Mouse (Mus musculus): Measurements from ENCODE around the gene Scgb3a1.

GRCm38 (mm10) chr11:49658791-49659469 lies 4.5 kb upstream of the Scgb3a1 start:
- TF ChIP-seq MAX (IDR thresholded peaks at IDR 0.05) = no peak
- TF ChIP-seq CTCF (IDR thresholded peaks at IDR 0.05; ENCODE audit: control insufficient read depth, insufficient read depth, insufficient read length) = no peak
- TF ChIP-seq MYOD1 (IDR thresholded peaks at IDR 0.05; ENCODE audit: control insufficient read depth, insufficient read length, low read depth) = no peak
- TF ChIP-seq USF1 (IDR thresholded peaks at IDR 0.05; ENCODE audit: low read depth) = no peak

Measured in C2C12 (cell line).